Mouse (Mus musculus): Measurements from ENCODE around the gene Gm8947. TPM values are rescaled to one million over a fixed set of nuclear protein-coding genes. Genes with fewer than 3 reads are reported as not detected.

Gene Gm8947
- polyA plus RNA-seq, 1 experiment: not detected

- no peak overlapping the region for H3K4me3 ChIP-seq (ENCODE audit: insufficient read depth, low read length)
- no peak overlapping the region for H3K27ac ChIP-seq (ENCODE audit: insufficient read depth, low read length)
- TF ChIP-seq POLR2A (IDR thresholded peaks at IDR 0.05; ENCODE audit: extremely low read depth, insufficient read depth, low read length) (no peak), CTCF (IDR thresholded peaks at IDR 0.05; ENCODE audit: extremely low read depth, insufficient read depth, low read length) (no peak)
- no peaks in the 10 kb centered on the region for H3K4me1 ChIP-seq (ENCODE audit: control insufficient read depth, insufficient read depth, low read length)
Observed at GRCm38 (mm10) chr1:151157963-151158856, 34.0 kb upstream of the Gm8947 start.

- TF ChIP-seq CTCF (IDR thresholded peaks at IDR 0.05; ENCODE audit: extremely low read depth, insufficient read depth, low read length) (no peak), POLR2A (IDR thresholded peaks at IDR 0.05; ENCODE audit: extremely low read depth, insufficient read depth, low read length) (no peak)
- Histone ChIP-seq H3K27ac (ENCODE audit: insufficient read depth, low read length) (no peak overlapping the region), H3K4me1 (ENCODE audit: control insufficient read depth, insufficient read depth, low read length) (no peaks in the 10 kb centered on the region), H3K4me3 (ENCODE audit: insufficient read depth, low read length) (no peak overlapping the region)
Observed at GRCm38 (mm10) chr1:151158857-151159510, 33.2 kb upstream of the Gm8947 start.

- H3K27ac ChIP-seq (ENCODE audit: insufficient read depth, low read length): no peak overlapping the region
- H3K4me1 ChIP-seq (ENCODE audit: control insufficient read depth, insufficient read depth, low read length): no peaks in the 10 kb centered on the region
- no peak for TF ChIP-seq CTCF (IDR thresholded peaks at IDR 0.05; ENCODE audit: extremely low read depth, insufficient read depth, low read length)
- TF ChIP-seq POLR2A (IDR thresholded peaks at IDR 0.05; ENCODE audit: extremely low read depth, insufficient read depth, low read length): no peak
- no peak overlapping the region for H3K4me3 ChIP-seq (ENCODE audit: insufficient read depth, low read length)
Observed at GRCm38 (mm10) chr1:151166031-151166430, 26.1 kb upstream of the Gm8947 start.

GRCm38 (mm10) chr1:151167297-151168047 is 24.7 kb upstream of the Gm8947 start:
- TF ChIP-seq CTCF (IDR thresholded peaks at IDR 0.05; ENCODE audit: extremely low read depth, insufficient read depth, low read length): no peak
- TF ChIP-seq POLR2A (IDR thresholded peaks at IDR 0.05; ENCODE audit: extremely low read depth, insufficient read depth, low read length): no peak
- Histone ChIP-seq H3K4me3 (ENCODE audit: insufficient read depth, low read length) (no peak overlapping the region), H3K4me1 (ENCODE audit: control insufficient read depth, insufficient read depth, low read length) (peaks cover 2% of the 10 kb centered on the region; the same call in 1 of the 2 replicates), H3K27ac (ENCODE audit: insufficient read depth, low read length) (no peak overlapping the region)

- H3K4me3 ChIP-seq (ENCODE audit: insufficient read depth, low read length): no peak overlapping the region
- no peak for TF ChIP-seq POLR2A (IDR thresholded peaks at IDR 0.05; ENCODE audit: extremely low read depth, insufficient read depth, low read length)
- TF ChIP-seq CTCF (IDR thresholded peaks at IDR 0.05; ENCODE audit: extremely low read depth, insufficient read depth, low read length): no peak
- H3K27ac ChIP-seq (ENCODE audit: insufficient read depth, low read length): no peak overlapping the region
- peaks cover 2% of the 10 kb centered on the region; the same call in 1 of the 2 replicates for H3K4me1 ChIP-seq (ENCODE audit: control insufficient read depth, insufficient read depth, low read length)
Observed at GRCm38 (mm10) chr1:151168637-151169036, 23.5 kb upstream of the Gm8947 start.

GRCm38 (mm10) chr1:151171572-151172461 is 20.4 kb upstream of the Gm8947 start:
- no peak overlapping the region for H3K4me3 ChIP-seq (ENCODE audit: insufficient read depth, low read length)
- H3K27ac ChIP-seq (ENCODE audit: insufficient read depth, low read length): no peak overlapping the region; the same call in 1 of the 2 replicates
- TF ChIP-seq POLR2A (IDR thresholded peaks at IDR 0.05; ENCODE audit: extremely low read depth, insufficient read depth, low read length) (no peak), CTCF (IDR thresholded peaks at IDR 0.05; ENCODE audit: extremely low read depth, insufficient read depth, low read length) (no peak)
- peaks cover 2% of the 10 kb centered on the region; the same call in 1 of the 2 replicates for H3K4me1 ChIP-seq (ENCODE audit: control insufficient read depth, insufficient read depth, low read length)

GRCm38 (mm10) chr1:151177030-151177936 is 14.9 kb upstream of the Gm8947 start:
- no peak for TF ChIP-seq CTCF (IDR thresholded peaks at IDR 0.05; ENCODE audit: extremely low read depth, insufficient read depth, low read length)
- TF ChIP-seq POLR2A (IDR thresholded peaks at IDR 0.05; ENCODE audit: extremely low read depth, insufficient read depth, low read length): no peak
- no peak overlapping the region for H3K4me3 ChIP-seq (ENCODE audit: insufficient read depth, low read length)
- H3K27ac ChIP-seq (ENCODE audit: insufficient read depth, low read length): no peak overlapping the region
- H3K4me1 ChIP-seq (ENCODE audit: control insufficient read depth, insufficient read depth, low read length): no peaks in the 10 kb centered on the region

GRCm38 (mm10) chr1:151177937-151178271 is 14.3 kb upstream of the Gm8947 start:
- Histone ChIP-seq H3K4me1 (ENCODE audit: control insufficient read depth, insufficient read depth, low read length) (no peaks in the 10 kb centered on the region), H3K27ac (ENCODE audit: insufficient read depth, low read length) (no peak overlapping the region), H3K4me3 (ENCODE audit: insufficient read depth, low read length) (no peak overlapping the region)
- TF ChIP-seq POLR2A (IDR thresholded peaks at IDR 0.05; ENCODE audit: extremely low read depth, insufficient read depth, low read length) (no peak), CTCF (IDR thresholded peaks at IDR 0.05; ENCODE audit: extremely low read depth, insufficient read depth, low read length) (no peak)

All from cortical plate, adult 2 months (tissue).